Mouse (Mus musculus) Patski (cell line): ENCODE measurements around the gene Egfem1. TPM values are rescaled to one million over a fixed set of nuclear protein-coding genes. Genes with fewer than 3 reads are reported as not detected.

Source experiments
- ATAC-seq: fragments of 100-300 bp; one replicate; pipeline ENCODE4 v1.8.0; 2021
- CTCF ChIA-PET: fragments of 350-600 bp; sonication (Branson Sonifier 250); formaldehyde crosslinking; loops from one replicate; lab custom pipeline; 2022; ENCODE audit warnings: inconsistent platforms; lab: Charles Lee
- POLR2A ChIA-PET: fragments of 350-600 bp; sonication (Branson Sonifier 250); formaldehyde crosslinking; loops from one replicate; lab custom pipeline; 2022; ENCODE audit warnings: antibody characterized with exemption, inconsistent platforms; lab: Charles Lee
- DNase-seq: peaks from one replicate; pipeline ENCODE4 v3.0.0-alpha.2; 2011; ENCODE audit warnings: low read depth, low spot score
- H3K27me3 ChIP-seq: fragments of 371-371 bp; one replicate; pipeline ENCODE4 v1.5.1; 2021
- CTCF ChIP-seq: fragments of 100-300 bp; IDR thresholded peaks from one replicate; pipeline ENCODE4 v1.5.1; 2021
- in situ Hi-C: fragments of 300-500 bp; cut with MboI; formaldehyde crosslinking; loops from 3 replicates; pipeline ENCODE4 v1.11.1; 2018; ENCODE audit warnings: low pct_unique_long_range_greater_than_20kb, mixed read lengths
- polyA plus RNA-seq: library from polyadenylated mRNA; unstranded; gene quantifications from one replicate; pipeline ENCODE4 v1.2.3, GENCODE M21; 2021

Egfem1 gene
- polyA plus RNA-seq, 1 experiment from 2014 or later = not detected

- H3K27me3 ChIP-seq = peaks cover 5% of the 10 kb centered on the region
- TF ChIP-seq CTCF = no peak
- POLR2A ChIA-PET = no interaction called here
- DNase-seq (no peak), ATAC-seq (no peak)
- CTCF ChIA-PET = interaction anchor here (1.6 kb wide), 1 partner anchor 11 kb away, joined by 4 read pairs; no protein-coding TSS in a partner anchor
- in situ Hi-C loops = no loop called here
Observed at GRCm38 (mm10) chr3:29578055-29578860, 496.4 kb downstream of the Egfem1 start.

- POLR2A ChIA-PET = interaction anchor here (0.8 kb wide), 1 partner anchor 17 kb away, joined by 3 read pairs; no protein-coding TSS in a partner anchor
- DNase-seq (no peak), ATAC-seq (no peak)
- TF ChIP-seq CTCF = no peak
- peaks cover 20% of the 10 kb centered on the region for H3K27me3 ChIP-seq
- in situ Hi-C loops = no loop called here
- CTCF ChIA-PET = no interaction called here
Observed at GRCm38 (mm10) chr3:29582749-29583148, 500.9 kb downstream of the Egfem1 start.

- DNase-seq = no peak
- ATAC-seq = no peak
- no peak for TF ChIP-seq CTCF
Observed at GRCm38 (mm10) chr3:29602140-29602539, 520.3 kb downstream of the Egfem1 start.

GRCm38 (mm10) chr3:29608713-29609112 lies 526.9 kb downstream of the Egfem1 start:
- DNase-seq = no peak
- in situ Hi-C loops = no loop called here
- ChIA-PET CTCF (no interaction called here), POLR2A (no interaction called here)
- ATAC-seq = no peak
- peaks cover 9% of the 10 kb centered on the region for H3K27me3 ChIP-seq
- TF ChIP-seq CTCF = no peak

More at GRCm38 (mm10) chr3:29602140-29602539, 520.3 kb downstream of the Egfem1 start:
- in situ Hi-C loops = no loop called here
- ChIA-PET POLR2A (no interaction called here), CTCF (no interaction called here)
- H3K27me3 ChIP-seq = peaks cover 18% of the 10 kb centered on the region

- TF ChIP-seq CTCF = no peak
- peaks cover 7% of the 10 kb centered on the region for H3K27me3 ChIP-seq
- DNase-seq (no peak), ATAC-seq (no peak)
- in situ Hi-C loops = no loop called here
- ChIA-PET POLR2A (no interaction called here), CTCF (interaction anchor here (0.9 kb wide), 1 partner anchor 11 kb away, joined by 3 read pairs; no protein-coding TSS in a partner anchor)
Observed at GRCm38 (mm10) chr3:29609174-29609573, 527.4 kb downstream of the Egfem1 start.

- H3K27me3 ChIP-seq = peaks cover 5% of the 10 kb centered on the region
- ChIA-PET CTCF (interaction anchor here (1.0 kb wide), 1 partner anchor 14 kb away, joined by 3 read pairs; no protein-coding TSS in a partner anchor), POLR2A (no interaction called here)
- TF ChIP-seq CTCF = no peak
- in situ Hi-C loops = no loop called here
- no peak for ATAC-seq
- no peak for DNase-seq
Observed at GRCm38 (mm10) chr3:29619586-29619985, 537.8 kb downstream of the Egfem1 start.

GRCm38 (mm10) chr3:29639819-29640218 lies 558.0 kb downstream of the Egfem1 start:
- POLR2A ChIA-PET = no interaction called here
- peaks cover 15% of the 10 kb centered on the region for H3K27me3 ChIP-seq
- CTCF ChIA-PET = no interaction called here
- in situ Hi-C loops = no loop called here
- TF ChIP-seq CTCF = no peak
- DNase-seq = no peak
- no peak for ATAC-seq

- ChIA-PET POLR2A (no interaction called here), CTCF (no interaction called here)
- TF ChIP-seq CTCF = no peak
- ATAC-seq = no peak
- in situ Hi-C loops = no loop called here
- H3K27me3 ChIP-seq = no peaks in the 10 kb centered on the region
- no peak for DNase-seq
Observed at GRCm38 (mm10) chr3:29666796-29667195, 585.0 kb downstream of the Egfem1 start.

GRCm38 (mm10) chr3:29689367-29690285 lies 607.8 kb downstream of the Egfem1 start:
- ChIA-PET POLR2A (no interaction called here), CTCF (no interaction called here)
- no peak for TF ChIP-seq CTCF
- no peak for DNase-seq
- H3K27me3 ChIP-seq = peaks cover 18% of the 10 kb centered on the region
- no peak for ATAC-seq
- in situ Hi-C loops = no loop called here

GRCm38 (mm10) chr3:29701126-29701525 lies 619.3 kb downstream of the Egfem1 start:
- ATAC-seq = no peak
- in situ Hi-C loops = no loop called here

GRCm38 (mm10) chr3:29706816-29707215 lies 625.0 kb downstream of the Egfem1 start:
- ChIA-PET CTCF (no interaction called here), POLR2A (no interaction called here)
- no peak for TF ChIP-seq CTCF
- ATAC-seq (no peak), DNase-seq (no peak)
- in situ Hi-C loops = no loop called here
- peaks cover 57% of the 10 kb centered on the region for H3K27me3 ChIP-seq

More at GRCm38 (mm10) chr3:29701126-29701525, 619.3 kb downstream of the Egfem1 start:
- ChIA-PET CTCF (no interaction called here), POLR2A (no interaction called here)
- no peak for DNase-seq
- H3K27me3 ChIP-seq = peaks cover 42% of the 10 kb centered on the region
- TF ChIP-seq CTCF = no peak
